Mouse (Mus musculus) testis, adult 2 months (tissue): ENCODE results near the gene Cfdp1.

Experiments
- CTCF ChIP-seq: fragments of 200-500 bp; IDR thresholded peaks from 2 replicates; pipeline ENCODE4 v1.5.1; 2012; ENCODE audit warnings: low read depth, mild to moderate bottlenecking, inconsistent platforms, low read length, moderate library complexity; ENCODE audit not compliant: control insufficient read depth, insufficient read depth, insufficient replicate concordance
- POLR2A ChIP-seq: fragments of 200-500 bp; IDR thresholded peaks from 2 replicates; pipeline ENCODE4 v1.6.1; 2012; ENCODE audit warnings: low read depth, mild to moderate bottlenecking, inconsistent platforms, low read length, moderate library complexity; ENCODE audit not compliant: control insufficient read depth

GRCm38 (mm10) chr8:111863280-111863679 is 9.2 kb upstream of the Cfdp1 start:
- TF ChIP-seq POLR2A, result no peak
- TF ChIP-seq CTCF, result no peak
